Mouse (Mus musculus) lung, postnatal 0 days (tissue): ENCODE data around the gene Gm5799. TPM values are rescaled to one million over a fixed set of nuclear protein-coding genes. Genes with fewer than 3 reads are reported as not detected.
"Not testable (repeated sequence)": the region's sequence is repeated elsewhere in the genome, so short reads cannot be mapped to it uniquely, and the experiment has no call there.

Source experiments
- ATAC-seq: fragments of 200-750 bp; cut with Nextera tagmentation; 2 replicates; pipeline ENCODE4 v1.8.0; 2017; ENCODE audit warnings: moderate library complexity
- DNase-seq: peaks from one replicate; pipeline ENCODE4 v3.0.0-alpha.2; 2016; ENCODE audit warnings: low spot score
- H3K27ac ChIP-seq: fragments of 300-500 bp; sonication (generic); 2 replicates; pipeline ENCODE4 v1.5.1; 2014; ENCODE audit warnings: antibody characterized with exemption, mild to moderate bottlenecking, low read length, mixed read lengths
- H3K27me3 ChIP-seq: fragments of 300-500 bp; sonication (generic); replicated peaks from 2 replicates; pipeline ENCODE4 v1.6.1; 2014; ENCODE audit warnings: low read length, mixed read lengths; ENCODE audit not compliant: insufficient read depth
- H3K36me3 ChIP-seq: fragments of 300-500 bp; sonication (generic); 2 replicates; pipeline ENCODE4 v1.6.1; 2014; ENCODE audit warnings: low read length, mixed read lengths; ENCODE audit not compliant: insufficient read depth
- H3K4me1 ChIP-seq: fragments of 300-500 bp; sonication (generic); 2 replicates; pipeline ENCODE4 v1.6.1; 2014; ENCODE audit warnings: antibody characterized with exemption, low read depth, low read length, mixed read lengths; ENCODE audit not compliant: insufficient read depth
- H3K4me2 ChIP-seq: fragments of 300-500 bp; sonication (generic); replicated peaks from 2 replicates; pipeline ENCODE4 v1.6.1; 2014; ENCODE audit warnings: low read depth, mild to moderate bottlenecking, low read length, moderate library complexity, mixed read lengths
- H3K4me3 ChIP-seq: fragments of 300-500 bp; sonication (generic); 2 replicates; pipeline ENCODE4 v1.5.1; 2014; ENCODE audit warnings: low read depth, low read length
- H3K9ac ChIP-seq: fragments of 300-500 bp; sonication (generic); replicated peaks from 2 replicates; pipeline ENCODE4 v1.6.1; 2014; ENCODE audit warnings: low read depth, mild to moderate bottlenecking
- H3K9me3 ChIP-seq: fragments of 300-500 bp; sonication (generic); 2 replicates; pipeline ENCODE4 v1.6.1; 2016; ENCODE audit warnings: low read length, mixed read lengths
- WGBS: fragments of 180-500 bp; shearing (Covaris S2); extraction: QIAGEN DNeasy Blood & Tissue Kit; methylation state at CpG from one replicate; pipeline ENCODE4 v1.1.7; 2014; 5-methylcytosine and 5-hydroxymethylcytosine counted together
- polyA plus RNA-seq: library from polyadenylated mRNA; unstranded; fragments of >200 nt; fragmentation: Nextera tagmentation; extraction: Ambion mirVana; gene quantifications from 2 replicates; pipeline ENCODE4 v1.2.1, GENCODE M21; 2015

Gm5799 gene
- not detected in 2 replicates for polyA plus RNA-seq

DNA sequence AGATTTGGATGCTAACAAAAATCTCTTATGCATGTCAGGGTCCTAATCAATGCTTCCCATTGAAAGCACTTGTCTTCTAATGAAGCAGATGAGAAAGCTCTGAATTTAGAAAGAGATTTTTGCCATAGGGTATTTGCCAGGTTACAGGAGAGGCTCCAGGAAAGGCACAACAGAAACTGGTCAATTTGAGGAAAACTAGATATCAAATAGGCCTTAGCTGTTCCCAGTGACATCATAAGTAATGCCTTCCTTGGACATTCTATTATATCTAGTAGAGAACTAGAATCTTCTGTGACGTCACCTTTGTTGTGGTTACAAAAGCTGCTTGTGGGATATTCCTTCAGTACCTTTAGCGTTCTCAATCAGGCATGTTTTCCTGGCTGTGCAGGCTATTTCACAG lies at the start of gene Gm5799:
TSS of gene Gm5799 (plus strand) at position 301 of the 400 bp plus-strand sequence.
- H3K27me3 ChIP-seq, H3K9ac ChIP-seq, H3K9me3 ChIP-seq, H3K4me3 ChIP-seq, H3K27ac ChIP-seq, H3K4me1 ChIP-seq, DNase-seq, H3K4me2 ChIP-seq, ATAC-seq, H3K36me3 ChIP-seq: not testable (repeated sequence)
- 80% methylated on average over 1 of the region's 2 CpGs for WGBS

DNA sequence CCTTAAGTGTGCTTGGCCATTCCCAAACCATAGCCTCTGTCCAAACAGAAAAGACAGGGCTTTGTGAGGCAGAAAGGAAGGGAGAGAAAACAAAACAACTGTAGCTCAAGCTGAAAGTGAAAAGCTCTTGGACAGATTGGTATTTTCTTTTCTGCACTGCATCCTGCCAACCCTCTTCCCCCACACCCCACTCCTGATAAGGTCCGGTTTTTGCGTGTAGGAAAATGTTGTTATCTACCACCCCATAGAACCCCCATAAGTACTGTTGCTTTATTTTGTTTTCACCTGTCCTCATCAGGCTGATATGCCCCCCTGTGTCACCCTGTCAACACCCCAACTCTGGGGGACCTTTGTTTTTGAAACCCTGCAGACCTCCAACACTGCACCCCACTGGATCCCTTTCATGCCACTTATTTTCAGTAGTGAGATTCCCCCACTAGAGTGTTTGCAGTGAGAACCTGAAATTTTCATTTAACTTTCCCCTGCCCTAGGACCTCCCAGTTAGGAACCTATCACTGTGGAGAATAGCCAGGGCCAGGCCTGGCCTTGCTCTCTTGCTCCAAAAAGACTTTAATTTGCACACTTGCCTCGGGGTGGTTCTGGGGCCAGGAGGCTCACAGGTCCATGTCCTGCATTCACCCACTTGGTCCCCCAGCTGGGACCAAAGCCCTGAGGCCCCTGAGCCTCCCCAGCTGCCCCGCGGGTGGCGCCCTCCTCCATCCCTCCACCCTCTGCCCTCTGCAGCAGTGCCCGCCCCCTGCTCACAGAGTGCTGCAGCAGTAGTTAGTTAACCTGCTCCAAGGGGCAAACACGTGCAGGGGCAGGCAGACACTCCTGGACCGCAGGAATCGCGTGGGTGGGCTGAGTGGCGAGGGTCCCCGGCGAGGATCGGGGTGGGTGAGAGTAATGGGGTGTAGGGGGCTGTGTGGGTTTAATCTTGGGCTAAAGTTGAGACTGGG lies 12.0 kb upstream of the Gm5799 start:
- DNase-seq, H3K36me3 ChIP-seq, H3K27me3 ChIP-seq, H3K4me1 ChIP-seq, H3K4me3 ChIP-seq, H3K27ac ChIP-seq, H3K4me2 ChIP-seq, H3K9ac ChIP-seq, H3K9me3 ChIP-seq, ATAC-seq: not testable (repeated sequence)
- 22% methylated on average over 14 of the region's 15 CpGs for WGBS

- not testable (repeated sequence) for H3K27ac ChIP-seq, H3K4me1 ChIP-seq, H3K9me3 ChIP-seq, H3K4me3 ChIP-seq, H3K9ac ChIP-seq, DNase-seq, H3K4me2 ChIP-seq, ATAC-seq, H3K36me3 ChIP-seq, H3K27me3 ChIP-seq
- WGBS = no CpG with 5 or more reads among the region's 6 CpGs
These were observed 11.4 kb upstream of the Gm5799 start for GRCm38 (mm10) chr14:43532011-43532383.

- not testable (repeated sequence) for H3K27me3 ChIP-seq, H3K4me2 ChIP-seq, H3K27ac ChIP-seq, H3K4me1 ChIP-seq, H3K9me3 ChIP-seq, H3K36me3 ChIP-seq, ATAC-seq, H3K9ac ChIP-seq, H3K4me3 ChIP-seq, DNase-seq
- WGBS = 28% methylated on average over 5 of the region's 6 CpGs
These were observed 11.0 kb upstream of the Gm5799 start for GRCm38 (mm10) chr14:43532387-43532786.

DNA sequence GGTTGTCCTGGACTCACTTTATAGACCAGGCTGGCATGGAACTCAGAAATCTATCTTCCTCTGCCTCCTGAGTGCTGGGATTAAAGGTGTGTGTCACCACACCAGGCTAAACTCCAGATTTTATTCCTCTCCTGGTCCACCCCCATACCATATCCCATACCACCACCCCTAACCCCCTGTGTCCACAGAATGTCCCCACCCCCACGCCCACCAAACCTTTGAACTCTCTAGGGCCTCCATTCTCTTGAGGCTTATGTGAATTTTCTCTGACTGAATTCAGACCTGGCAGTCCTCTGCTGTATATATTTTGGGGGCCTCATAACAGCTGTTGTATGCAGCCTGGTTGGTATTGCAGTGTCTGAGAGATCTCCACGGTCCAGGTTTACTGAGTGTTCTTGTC lies 5.2 kb upstream of the Gm5799 start:
- not testable (repeated sequence) for H3K36me3 ChIP-seq
- 67% methylated on average over 2 of the region's 2 CpGs for WGBS

DNA sequence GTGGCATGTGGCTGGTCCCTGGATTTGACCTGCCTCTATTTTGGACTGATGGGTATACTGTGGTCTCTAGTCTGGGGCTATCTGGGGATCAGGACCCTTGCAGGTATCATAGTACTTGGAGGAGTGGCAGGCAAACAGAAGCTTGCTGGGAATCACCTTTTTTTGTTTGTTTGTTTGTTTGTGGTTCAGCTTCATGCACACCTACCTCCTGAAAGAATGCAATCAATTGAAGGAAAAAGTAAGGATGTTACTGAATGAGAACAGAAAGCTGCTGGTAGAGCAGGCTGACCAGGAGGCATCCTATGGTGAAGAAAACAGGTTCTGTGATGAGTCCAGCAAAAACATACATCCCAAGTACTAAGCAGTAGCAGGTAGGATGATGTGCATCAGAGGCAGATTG lies 2.9 kb downstream of the Gm5799 start:
- not testable (repeated sequence) for DNase-seq, ATAC-seq, H3K9me3 ChIP-seq, H3K4me2 ChIP-seq, H3K9ac ChIP-seq, H3K27me3 ChIP-seq, H3K27ac ChIP-seq, H3K4me3 ChIP-seq, H3K4me1 ChIP-seq, H3K36me3 ChIP-seq

More for the DNA sequence above, 5.2 kb upstream of the Gm5799 start:
- not testable (repeated sequence) for H3K27me3 ChIP-seq, H3K27ac ChIP-seq, H3K4me2 ChIP-seq, ATAC-seq, H3K4me1 ChIP-seq, DNase-seq, H3K9ac ChIP-seq, H3K9me3 ChIP-seq, H3K4me3 ChIP-seq

- not testable (repeated sequence) for H3K9ac ChIP-seq, H3K4me3 ChIP-seq, H3K4me1 ChIP-seq, H3K27me3 ChIP-seq, H3K27ac ChIP-seq, H3K9me3 ChIP-seq, H3K4me2 ChIP-seq, ATAC-seq, H3K36me3 ChIP-seq, DNase-seq
- 73% methylated on average over 2 of the region's 2 CpGs for WGBS
These were observed 8.9 kb downstream of the Gm5799 start for GRCm38 (mm10) chr14:43552271-43552670.

DNA sequence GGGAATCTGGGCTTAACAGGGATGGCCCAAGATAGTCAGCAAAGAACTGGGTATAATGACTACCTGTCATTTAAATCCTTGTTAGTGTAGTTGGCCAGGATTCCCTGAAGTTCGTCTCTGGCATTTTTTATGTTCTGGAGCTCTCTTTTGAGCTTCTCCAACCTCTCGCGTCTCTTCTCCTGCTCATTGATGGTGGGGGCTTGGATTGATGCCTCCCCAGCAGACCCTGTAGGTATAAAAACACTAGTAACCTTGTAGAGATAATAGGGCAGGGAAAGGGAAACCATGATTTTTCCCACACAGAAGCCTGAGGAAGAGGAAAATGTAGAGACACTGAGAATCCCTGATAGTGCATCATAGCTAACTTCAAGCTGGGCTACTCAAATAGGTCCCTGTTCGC lies 34.6 kb downstream of the Gm5799 start:
- H3K4me1 ChIP-seq, DNase-seq, H3K36me3 ChIP-seq, H3K27ac ChIP-seq, H3K9ac ChIP-seq, H3K9me3 ChIP-seq, H3K4me3 ChIP-seq, H3K27me3 ChIP-seq, ATAC-seq, H3K4me2 ChIP-seq: not testable (repeated sequence)
- WGBS = 73% methylated on average over 4 of the region's 4 CpGs

DNA sequence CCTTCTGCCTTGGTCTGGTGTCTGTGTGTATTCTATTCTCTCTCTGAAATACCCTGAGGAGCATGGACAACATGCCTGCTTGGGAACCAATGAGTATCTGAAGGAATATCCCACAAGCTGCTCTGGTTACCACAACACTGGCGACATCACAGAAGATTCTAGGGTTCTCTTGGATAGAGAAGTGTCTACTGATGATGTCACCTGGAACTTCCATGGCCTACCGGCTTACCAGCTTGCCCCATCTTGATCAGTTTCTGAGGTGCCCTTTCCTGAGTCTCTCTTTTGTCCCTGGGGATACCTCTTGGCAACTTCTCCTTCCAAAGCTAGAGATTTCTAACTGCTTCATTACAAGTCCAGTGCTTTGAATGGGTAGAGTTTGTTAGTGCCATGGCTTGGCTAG lies 35.7 kb downstream of the Gm5799 start, which contains the start of gene Gm17654:
TSS of gene Gm17654 (minus strand) at position 101 of the 400 bp plus-strand sequence.
- DNase-seq, H3K4me3 ChIP-seq, H3K9ac ChIP-seq, H3K27ac ChIP-seq, H3K9me3 ChIP-seq, H3K27me3 ChIP-seq, H3K36me3 ChIP-seq, H3K4me2 ChIP-seq, H3K4me1 ChIP-seq, ATAC-seq: not testable (repeated sequence)
- WGBS = 86% methylated on average over 1 of the region's 2 CpGs
